Mouse (Mus musculus): ENCODE measurements at regions not wholly inside any gene's neighbourhood (a gene's known extent, or its start where the extent isn't known, plus 50 kb on each side); places are given as distances from the start of the nearest gene placed in this dataset.

DNA sequence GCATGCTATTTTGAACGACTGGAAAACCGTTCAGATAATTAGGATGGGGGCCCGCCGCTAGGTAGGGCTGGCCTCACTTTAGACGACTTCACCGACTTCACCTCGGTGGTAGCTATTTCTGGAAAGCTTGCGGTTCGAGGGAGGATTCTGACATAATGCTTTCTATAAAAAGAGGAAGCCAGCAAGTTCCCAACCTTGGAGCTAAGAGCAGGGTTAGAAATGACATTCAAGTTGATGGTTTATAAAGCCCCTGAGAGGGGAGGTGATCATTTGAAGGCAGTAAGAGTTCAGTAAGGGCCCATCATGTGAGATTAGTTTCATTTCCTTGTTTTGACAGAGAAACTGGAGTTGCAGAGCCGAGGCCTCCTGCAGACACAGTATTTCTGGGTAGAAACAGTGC lies 164.8 kb downstream of the Ackr3 start:
- TF ChIP-seq CTCF (IDR thresholded peaks at IDR 0.05; ENCODE audit: extremely low read depth, insufficient read depth, insufficient read length, insufficient replicate concordance) (no peak), POLR2A (IDR thresholded peaks at IDR 0.05; ENCODE audit: low read depth, low read length) (no peak)
